Mouse (Mus musculus) embryonic facial prominence, embryonic 10.5 days (tissue): ENCODE data around the gene Rbms3. TPM values are rescaled to one million over a fixed set of nuclear protein-coding genes. Genes with fewer than 3 reads are reported as not detected.
A peak's percentile ranks its signal among the peaks of the same experiment; 100 is the strongest.

Experiments
- DNase-seq: peaks from one replicate; pipeline ENCODE4 v3.0.0-alpha.2; 2017; ENCODE audit warnings: low spot score
- H3K27ac ChIP-seq: fragments of 300-500 bp; sonication (generic); replicated peaks from 2 replicates; pipeline ENCODE4 v1.5.1; 2016; ENCODE audit warnings: mild to moderate bottlenecking
- H3K27me3 ChIP-seq: fragments of 300-500 bp; sonication (generic); replicated peaks from 2 replicates; pipeline ENCODE4 v1.6.1; 2016; ENCODE audit warnings: low read depth, mild to moderate bottlenecking; ENCODE audit not compliant: poor library complexity, severe bottlenecking
- H3K36me3 ChIP-seq: fragments of 300-500 bp; sonication (generic); replicated peaks from 2 replicates; pipeline ENCODE4 v1.6.1; 2016; ENCODE audit warnings: mild to moderate bottlenecking, moderate library complexity
- H3K4me1 ChIP-seq: fragments of 300-500 bp; sonication (generic); 2 replicates; pipeline ENCODE4 v1.6.1; 2016
- H3K4me3 ChIP-seq: fragments of 300-500 bp; sonication (generic); 2 replicates; pipeline ENCODE4 v1.5.1; 2016; ENCODE audit warnings: mild to moderate bottlenecking, moderate library complexity
- H3K9me3 ChIP-seq: fragments of 300-500 bp; sonication (generic); 2 replicates; pipeline ENCODE4 v1.6.1; 2016; ENCODE audit warnings: mild to moderate bottlenecking
- WGBS: fragments of 180-500 bp; shearing (Covaris S2); methylation state at CpG from one replicate; pipeline ENCODE4 v1.1.7; 2016; 5-methylcytosine and 5-hydroxymethylcytosine counted together
- polyA plus RNA-seq: library from polyadenylated mRNA; unstranded; fragments of >200 nt; fragmentation: Nextera tagmentation; extraction: Ambion mirVana; gene quantifications from 2 replicates; pipeline ENCODE4 v1.2.1, GENCODE M21; 2016

Gene Rbms3
- polyA plus RNA-seq, 1 experiment from 2014 or later: 29.9 TPM

GRCm38 (mm10) chr9:116620434-116620833 lies 1009.3 kb downstream of the Rbms3 start:
- Histone ChIP-seq H3K4me3 (no peak overlapping the region), H3K4me1 (no peaks in the 10 kb centered on the region), H3K27ac (no peak overlapping the region), H3K9me3 (no peaks in the 10 kb centered on the region), H3K36me3 (no peaks in the 10 kb centered on the region), H3K27me3 (no peaks in the 10 kb centered on the region)
- WGBS: 81% methylated on average over 5 of the region's 5 CpGs
- DNase-seq: no peak

- Histone ChIP-seq H3K27ac (no peak overlapping the region), H3K4me3 (no peak overlapping the region), H3K27me3 (no peaks in the 10 kb centered on the region), H3K36me3 (no peaks in the 10 kb centered on the region), H3K4me1 (no peaks in the 10 kb centered on the region), H3K9me3 (no peaks in the 10 kb centered on the region)
- WGBS: 96% methylated on average over 5 of the region's 5 CpGs
- no peak for DNase-seq
Measured at GRCm38 (mm10) chr9:116618886-116619285, 1010.8 kb downstream of the Rbms3 start.

GRCm38 (mm10) chr9:116613276-116613675 lies 1016.4 kb downstream of the Rbms3 start:
- 76% methylated on average over 7 of the region's 7 CpGs for WGBS
- H3K36me3 ChIP-seq: no peaks in the 10 kb centered on the region

GRCm38 (mm10) chr9:116596046-116596445 lies 1033.7 kb downstream of the Rbms3 start:
- Histone ChIP-seq H3K4me1 (peaks cover 8% of the 10 kb centered on the region; the same call in 1 of the 2 replicates), H3K9me3 (no peaks in the 10 kb centered on the region), H3K27me3 (no peaks in the 10 kb centered on the region), H3K27ac (no peak overlapping the region), H3K4me3 (no peak overlapping the region), H3K36me3 (no peaks in the 10 kb centered on the region)
- DNase-seq: no peak
- 96% methylated on average over 10 of the region's 10 CpGs for WGBS

More at GRCm38 (mm10) chr9:116613276-116613675, 1016.4 kb downstream of the Rbms3 start:
- no peak overlapping the region for H3K27ac ChIP-seq
- no peaks in the 10 kb centered on the region for H3K27me3 ChIP-seq
- no peak for DNase-seq
- H3K4me3 ChIP-seq: no peak overlapping the region
- peaks cover 7% of the 10 kb centered on the region; the same call in 1 of the 2 replicates for H3K4me1 ChIP-seq
- H3K9me3 ChIP-seq: no peaks in the 10 kb centered on the region

GRCm38 (mm10) chr9:116592486-116592885 lies 1037.2 kb downstream of the Rbms3 start:
- Histone ChIP-seq H3K4me3 (no peak overlapping the region), H3K27me3 (no peaks in the 10 kb centered on the region), H3K36me3 (peaks cover 4% of the 10 kb centered on the region; the same call in 1 of the 2 replicates), H3K4me1 (peaks cover 8% of the 10 kb centered on the region; the same call in 1 of the 2 replicates), H3K27ac (no peak overlapping the region), H3K9me3 (peaks cover 4% of the 10 kb centered on the region; the same call in 1 of the 2 replicates)
- no peak for DNase-seq
- 84% methylated on average over 4 of the region's 4 CpGs for WGBS

GRCm38 (mm10) chr9:116591071-116591470 lies 1038.6 kb downstream of the Rbms3 start:
- Histone ChIP-seq H3K9me3 (peaks cover 4% of the 10 kb centered on the region; the same call in 1 of the 2 replicates), H3K27me3 (no peaks in the 10 kb centered on the region), H3K4me1 (peaks cover 8% of the 10 kb centered on the region; the same call in 1 of the 2 replicates), H3K4me3 (no peak overlapping the region), H3K27ac (no peak overlapping the region; the same call in 1 of the 2 replicates), H3K36me3 (peaks cover 4% of the 10 kb centered on the region; the same call in 1 of the 2 replicates)
- DNase-seq: no peak
- 89% methylated on average over 9 of the region's 9 CpGs for WGBS

- no peak overlapping the region for H3K4me3 ChIP-seq
- H3K9me3 ChIP-seq: no peaks in the 10 kb centered on the region
- no peak overlapping the region for H3K27ac ChIP-seq
- no peaks in the 10 kb centered on the region for H3K27me3 ChIP-seq
- no peaks in the 10 kb centered on the region for H3K4me1 ChIP-seq
- no peaks in the 10 kb centered on the region for H3K36me3 ChIP-seq
- WGBS: 77% methylated on average over 2 of the region's 2 CpGs
- no peak for DNase-seq
Measured at GRCm38 (mm10) chr9:116569680-116570079, 1060.0 kb downstream of the Rbms3 start.

- DNase-seq: no peak
- H3K4me3 ChIP-seq: no peak overlapping the region
- no peaks in the 10 kb centered on the region for H3K36me3 ChIP-seq
- no peaks in the 10 kb centered on the region for H3K27me3 ChIP-seq
- H3K27ac ChIP-seq: no peak overlapping the region
- no peaks in the 10 kb centered on the region for H3K9me3 ChIP-seq
- H3K4me1 ChIP-seq: no peaks in the 10 kb centered on the region
- WGBS: 91% methylated on average over 7 of the region's 7 CpGs
Measured at GRCm38 (mm10) chr9:116566711-116567110, 1063.0 kb downstream of the Rbms3 start.

GRCm38 (mm10) chr9:116557781-116558180 lies 1071.9 kb downstream of the Rbms3 start:
- Histone ChIP-seq H3K4me3 (no peak overlapping the region), H3K9me3 (no peaks in the 10 kb centered on the region), H3K27ac (no peak overlapping the region), H3K27me3 (no peaks in the 10 kb centered on the region), H3K36me3 (no peaks in the 10 kb centered on the region), H3K4me1 (peaks cover 16% of the 10 kb centered on the region)
- WGBS: 93% methylated on average over 5 of the region's 5 CpGs
- DNase-seq: no peak

- DNase-seq: peak; percentile 65
- WGBS: 36% methylated on average over 8 of the region's 8 CpGs
- no peaks in the 10 kb centered on the region for H3K9me3 ChIP-seq
- no peak overlapping the region for H3K4me3 ChIP-seq
- no peaks in the 10 kb centered on the region for H3K36me3 ChIP-seq
- peak overlapping the region; percentile 58 for H3K27ac ChIP-seq
- peaks cover 16% of the 10 kb centered on the region for H3K4me1 ChIP-seq
- H3K27me3 ChIP-seq: no peaks in the 10 kb centered on the region
Measured at GRCm38 (mm10) chr9:116556641-116557040, 1073.1 kb downstream of the Rbms3 start.

- Histone ChIP-seq H3K36me3 (no peaks in the 10 kb centered on the region), H3K27ac (no peak overlapping the region), H3K27me3 (no peaks in the 10 kb centered on the region), H3K4me3 (no peak overlapping the region), H3K9me3 (no peaks in the 10 kb centered on the region), H3K4me1 (peaks cover 24% of the 10 kb centered on the region)
- 88% methylated on average over 3 of the region's 3 CpGs for WGBS
- DNase-seq: no peak
Measured at GRCm38 (mm10) chr9:116553181-116553580, 1076.5 kb downstream of the Rbms3 start.

- WGBS: 92% methylated on average over 4 of the region's 4 CpGs
- Histone ChIP-seq H3K9me3 (no peaks in the 10 kb centered on the region), H3K36me3 (no peaks in the 10 kb centered on the region), H3K27ac (no peak overlapping the region), H3K4me3 (no peak overlapping the region), H3K27me3 (no peaks in the 10 kb centered on the region), H3K4me1 (peaks cover 8% of the 10 kb centered on the region; the same call in 1 of the 2 replicates)
- no peak for DNase-seq
Measured at GRCm38 (mm10) chr9:116546156-116546555, 1083.6 kb downstream of the Rbms3 start.

- Histone ChIP-seq H3K4me1 (no peaks in the 10 kb centered on the region), H3K27ac (no peak overlapping the region), H3K27me3 (no peaks in the 10 kb centered on the region), H3K9me3 (no peaks in the 10 kb centered on the region), H3K36me3 (no peaks in the 10 kb centered on the region), H3K4me3 (no peak overlapping the region)
- WGBS: 91% methylated on average over 4 of the region's 4 CpGs
- no peak for DNase-seq
Measured at GRCm38 (mm10) chr9:116542793-116543192, 1086.9 kb downstream of the Rbms3 start.
